Mouse (Mus musculus) gastrocnemius, adult 2 months (tissue): ENCODE results near the gene Lin7a. TPM values are rescaled to one million over a fixed set of nuclear protein-coding genes. Genes with fewer than 3 reads are reported as not detected.
"Not testable (repeated sequence)": the region's sequence is repeated elsewhere in the genome, so short reads cannot be mapped to it uniquely, and the experiment has no call there.

Source experiments
- DNase-seq: peaks from one replicate; pipeline ENCODE4 v3.0.0; 2022
- H3K27ac ChIP-seq: fragments of 200-600 bp; 2 replicates; pipeline ENCODE4 v1.8.1; 2022; ENCODE audit warnings: mild to moderate bottlenecking
- H3K4me3 ChIP-seq: fragments of 200-600 bp; 2 replicates; pipeline ENCODE4 v1.8.1; 2022; ENCODE audit warnings: mild to moderate bottlenecking, moderate library complexity
- CTCF ChIP-seq: fragments of 200-600 bp; IDR thresholded peaks from 2 replicates; pipeline ENCODE4 v1.8.1; 2022; ENCODE audit warnings: antibody characterized with exemption, mild to moderate bottlenecking, moderate library complexity
- intact Hi-C: fragments of 180-260 bp; cut with DNase I; formaldehyde crosslinking; loops from one replicate; pipeline ENCODE4 v1.15.1; 2025
- total RNA-seq, 2 experiments: library from RNA; stranded (reverse); gene quantifications; 2 replicates each; pipeline ENCODE4 v1.2.3; 2021

Gene Lin7a
- total RNA-seq, 2 experiments from 2014 or later, result 0.99 to 1.8 TPM

DNA sequence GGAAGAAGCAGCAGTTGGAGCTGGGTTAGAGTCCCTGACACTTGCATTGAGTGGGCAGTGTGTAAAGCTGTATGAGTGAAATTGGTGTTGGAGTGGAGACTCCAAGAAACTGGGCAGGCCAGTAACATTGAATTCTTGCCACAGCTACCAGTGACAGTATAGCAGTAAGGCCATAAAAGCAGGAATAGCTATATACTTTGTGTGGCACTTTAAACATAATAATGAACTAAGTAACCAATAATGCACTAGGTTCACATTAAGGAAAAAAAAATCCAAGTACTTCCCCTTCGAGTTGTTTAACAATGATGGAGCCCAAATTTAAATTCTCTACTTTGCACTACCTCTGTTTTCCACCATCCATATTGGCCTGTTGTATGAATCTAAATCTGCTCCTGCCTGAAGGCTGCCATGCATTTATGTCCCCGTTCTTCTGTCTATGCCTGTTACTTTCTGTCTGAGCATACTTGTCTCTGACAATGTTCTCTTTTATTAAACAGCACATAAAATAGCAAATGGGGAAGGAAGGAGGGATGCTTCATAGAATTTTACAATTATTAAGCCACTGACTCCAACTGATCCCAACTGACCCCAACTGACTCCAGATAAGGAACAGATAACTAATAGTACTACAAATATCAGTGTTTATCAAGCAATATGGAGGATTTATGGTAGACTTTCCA is 31.7 kb upstream of the Lin7a start:
- no peak overlapping the region for H3K4me3 ChIP-seq
- no peak for DNase-seq
- intact Hi-C loops, result no loop called here
- H3K27ac ChIP-seq, result no peak overlapping the region
- no peak for TF ChIP-seq CTCF

DNA sequence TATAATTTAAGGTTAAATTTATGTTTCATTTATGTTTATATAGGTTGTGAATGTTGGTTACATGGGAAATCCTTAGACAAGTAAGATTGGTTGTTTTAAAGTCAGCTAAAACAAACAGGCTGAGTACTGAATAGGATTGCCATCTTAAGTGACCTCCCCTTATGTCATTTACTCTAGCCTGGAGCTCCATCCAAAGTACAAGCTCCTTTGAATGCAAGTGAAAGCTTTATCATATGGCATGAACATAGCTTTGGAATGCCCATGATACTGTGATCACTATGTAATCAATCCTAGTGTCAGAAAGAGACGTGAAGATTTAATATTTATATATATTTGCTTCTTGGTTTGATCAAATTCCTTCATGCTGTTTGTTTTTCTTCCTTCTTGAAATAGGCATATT is 31.0 kb upstream of the Lin7a start:
- no peak for DNase-seq
- TF ChIP-seq CTCF, result no peak
- Histone ChIP-seq H3K4me3 (no peak overlapping the region), H3K27ac (no peak overlapping the region)
- intact Hi-C loops, result no loop called here

GRCm38 (mm10) chr10:107240986-107241385 is 30.5 kb upstream of the Lin7a start:
- no peak for TF ChIP-seq CTCF
- no peak overlapping the region for H3K27ac ChIP-seq
- no peak for DNase-seq
- intact Hi-C loops, result no loop called here
- no peak overlapping the region for H3K4me3 ChIP-seq

DNA sequence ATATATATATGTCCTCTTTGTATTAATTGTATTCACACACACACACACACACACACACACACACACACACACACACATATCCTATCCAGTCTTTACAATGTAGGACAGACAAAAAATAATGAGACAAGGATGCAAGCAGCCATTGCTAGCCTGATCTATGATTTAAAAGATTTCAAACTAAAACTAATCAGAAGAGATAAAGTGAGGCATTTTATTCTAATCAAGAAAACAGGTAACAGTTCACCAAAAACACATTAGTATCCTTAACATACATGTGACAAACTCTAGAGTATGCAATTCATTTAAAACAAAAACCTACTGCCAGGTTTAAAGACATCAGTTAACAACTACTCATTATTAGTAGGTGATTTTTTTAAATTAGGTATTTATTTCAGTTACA is 30.1 kb upstream of the Lin7a start:
- H3K27ac ChIP-seq, result no peak overlapping the region
- no peak overlapping the region for H3K4me3 ChIP-seq
- DNase-seq, result no peak
- intact Hi-C loops, result no loop called here
- no peak for TF ChIP-seq CTCF

GRCm38 (mm10) chr10:107241999-107242398 is 29.5 kb upstream of the Lin7a start:
- intact Hi-C loops, H3K27ac ChIP-seq, DNase-seq, H3K4me3 ChIP-seq: not testable (repeated sequence)

DNA sequence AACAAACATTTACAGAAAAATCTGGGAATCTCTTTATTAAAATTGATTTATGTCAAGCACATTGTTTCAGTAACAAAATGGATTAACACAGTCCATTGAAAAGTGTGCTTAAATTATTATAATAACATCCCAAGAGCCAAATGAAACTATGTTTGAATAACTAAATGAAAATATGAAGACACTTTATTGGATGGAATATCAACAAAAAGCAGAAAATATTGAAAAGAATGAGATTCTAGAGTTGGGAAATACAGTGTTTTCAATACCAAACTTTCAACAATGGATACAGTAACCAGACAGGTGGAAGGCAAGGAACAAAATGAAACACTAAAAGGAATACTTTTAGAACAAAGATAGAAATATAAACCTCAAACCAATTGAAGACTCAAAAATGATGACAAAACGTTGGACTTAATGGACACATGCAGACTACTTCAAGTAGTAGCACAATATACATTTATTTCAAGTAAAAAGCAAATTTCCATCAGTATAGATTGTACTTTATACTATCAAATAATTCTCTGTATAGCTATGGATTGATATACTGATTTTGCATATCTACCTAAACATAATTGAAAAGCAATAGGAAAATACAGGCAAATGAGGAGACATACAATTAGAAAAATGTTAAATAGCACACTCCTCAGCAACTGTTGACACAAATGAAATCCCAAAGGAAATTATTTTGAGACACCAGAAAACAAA is 28.6 kb upstream of the Lin7a start:
- H3K4me3 ChIP-seq, result no peak overlapping the region

GRCm38 (mm10) chr10:107244211-107244610 is 27.3 kb upstream of the Lin7a start:
- no peak for TF ChIP-seq CTCF
- H3K27ac ChIP-seq, result no peak overlapping the region
- intact Hi-C loops, result no loop called here
- no peak overlapping the region for H3K4me3 ChIP-seq
- DNase-seq, result no peak

More for the DNA sequence above, 28.6 kb upstream of the Lin7a start:
- no peak overlapping the region for H3K27ac ChIP-seq
- no peak for TF ChIP-seq CTCF
- intact Hi-C loops, result no loop called here
- DNase-seq, result no peak

GRCm38 (mm10) chr10:107244691-107245530 is 26.6 kb upstream of the Lin7a start:
- no peak overlapping the region for H3K27ac ChIP-seq
- no peak for TF ChIP-seq CTCF
- no peak for DNase-seq
- intact Hi-C loops, result no loop called here
- H3K4me3 ChIP-seq, result no peak overlapping the region

DNA sequence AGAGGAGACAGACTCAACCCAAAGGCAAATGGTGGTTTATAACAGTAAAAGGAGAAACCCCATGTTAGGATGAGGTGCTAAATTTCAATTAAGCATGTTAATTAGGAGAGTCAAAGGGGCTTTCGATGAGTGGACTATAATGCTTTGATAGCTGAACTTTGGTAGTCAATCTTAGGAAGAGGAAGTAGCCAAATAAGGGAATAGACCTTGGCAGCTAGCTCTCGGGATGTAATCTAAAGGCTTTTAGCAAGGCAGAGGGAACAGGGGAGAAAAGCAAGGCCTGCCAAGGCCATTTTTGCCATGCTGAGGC is 26.0 kb upstream of the Lin7a start:
- intact Hi-C loops, result no loop called here
- Histone ChIP-seq H3K4me3 (no peak overlapping the region), H3K27ac (no peak overlapping the region)
- no peak for TF ChIP-seq CTCF
- no peak for DNase-seq

DNA sequence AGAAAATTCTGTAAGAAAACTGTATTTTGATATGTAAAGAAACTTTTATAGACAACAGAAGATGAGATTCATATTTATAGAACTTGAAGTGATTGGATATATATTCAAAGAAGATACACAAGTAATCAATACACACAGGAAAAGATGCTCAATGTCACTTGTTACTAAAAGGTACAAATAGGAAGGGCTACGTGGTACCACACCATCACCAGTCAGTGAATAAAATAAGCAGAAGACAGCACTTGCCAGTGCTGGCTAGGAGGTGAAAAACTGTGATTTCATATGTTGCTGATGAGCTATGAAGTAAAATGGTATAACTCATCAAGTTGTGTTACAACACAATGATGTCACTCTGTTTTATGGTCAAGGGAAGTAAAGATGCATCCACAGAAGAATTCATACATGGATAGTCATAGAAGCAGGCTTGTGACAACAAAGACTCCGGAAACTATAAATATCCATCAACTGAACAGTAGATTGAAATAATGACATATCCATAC is 25.5 kb upstream of the Lin7a start:
- no peak overlapping the region for H3K4me3 ChIP-seq
- DNase-seq, result no peak
- intact Hi-C loops, result no loop called here
- TF ChIP-seq CTCF, result no peak
- no peak overlapping the region for H3K27ac ChIP-seq

DNA sequence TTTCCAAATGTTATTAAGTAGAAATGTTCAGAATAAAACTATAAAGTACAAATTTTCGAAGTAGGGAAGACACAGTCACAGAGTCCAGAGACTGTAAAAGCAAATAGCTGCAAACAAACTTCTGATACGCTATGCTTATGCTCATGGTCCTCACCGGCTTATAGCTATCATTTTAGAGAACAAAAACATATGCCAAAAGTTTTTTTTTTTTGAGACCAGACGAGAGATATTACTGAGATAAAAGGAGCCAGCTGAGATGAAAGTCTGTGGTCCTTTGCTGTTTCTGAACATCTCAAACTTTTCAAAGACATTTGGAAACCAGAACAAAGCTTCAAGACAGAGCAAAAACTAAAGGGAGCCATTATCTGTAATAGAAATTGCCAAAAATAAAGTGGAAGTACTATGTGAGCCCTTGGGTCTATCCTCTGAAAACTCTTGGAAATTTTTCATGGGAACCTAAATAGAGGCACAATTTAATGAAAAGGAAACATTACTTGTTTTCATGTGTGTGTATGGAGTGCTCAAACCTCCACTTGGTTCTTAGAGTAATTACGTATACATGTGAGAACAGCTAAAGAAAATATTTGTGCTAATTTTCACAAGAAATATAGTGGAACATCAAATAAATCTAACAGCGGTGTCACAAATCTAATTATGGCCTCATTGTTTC is 24.4 kb upstream of the Lin7a start:
- no peak overlapping the region for H3K27ac ChIP-seq

DNA sequence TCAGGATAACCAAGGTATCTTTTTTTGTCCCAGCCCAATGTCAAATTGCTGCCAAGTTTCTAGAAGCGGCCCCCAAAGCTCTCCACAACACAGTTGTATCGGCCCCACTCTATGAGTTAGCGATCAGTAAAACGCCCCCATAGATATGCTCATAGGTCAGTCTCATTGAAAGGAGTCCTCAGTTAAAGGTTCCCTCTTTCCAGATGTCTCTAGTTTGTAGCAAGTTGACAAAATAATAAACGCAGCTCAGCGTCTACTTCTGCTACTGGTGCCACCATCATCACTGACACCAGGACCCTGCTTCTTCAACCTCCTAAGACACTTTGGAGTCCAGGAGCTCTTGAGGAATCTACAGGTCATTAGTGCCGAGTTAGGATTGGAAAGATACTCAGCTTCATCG is 23.0 kb upstream of the Lin7a start:
- H3K27ac ChIP-seq, result no peak overlapping the region
- DNase-seq, result no peak
- intact Hi-C loops, result no loop called here

More for the DNA sequence above, 24.4 kb upstream of the Lin7a start:
- DNase-seq, result no peak
- intact Hi-C loops, result no loop called here
- H3K4me3 ChIP-seq, result no peak overlapping the region
- TF ChIP-seq CTCF, result no peak

More for the DNA sequence above, 23.0 kb upstream of the Lin7a start:
- no peak overlapping the region for H3K4me3 ChIP-seq
- no peak for TF ChIP-seq CTCF
